Mouse (Mus musculus) G1E (cell line): ENCODE measurements around the gene Casp8ap2. TPM values are rescaled to one million over a fixed set of nuclear protein-coding genes. Genes with fewer than 3 reads are reported as not detected.

Experiments
- ATAC-seq: 2 replicates; pipeline ENCODE4 v1.8.0; 2016; ENCODE audit warnings: mild to moderate bottlenecking; ENCODE audit not compliant: insufficient number of reproducible peaks, poor library complexity, low FRiP score, severe bottlenecking; ENCODE audit errors: extremely low read depth
- DNase-seq: peaks from one replicate; pipeline ENCODE4 v3.0.0; 2012; ENCODE audit warnings: low spot score
- H3K27me3 ChIP-seq: 2 replicates; pipeline ENCODE4 v1.6.1; 2012; ENCODE audit warnings: mild to moderate bottlenecking, low read length, inconsistent platforms; ENCODE audit not compliant: insufficient read depth
- H3K36me3 ChIP-seq: replicated peaks from 2 replicates; pipeline ENCODE3; 2012; ENCODE audit warnings: mild to moderate bottlenecking, inconsistent platforms
- H3K4me1 ChIP-seq: 2 replicates; pipeline ENCODE4 v1.6.1; 2012; ENCODE audit warnings: low read depth, low read length, inconsistent platforms, mixed read lengths; ENCODE audit not compliant: insufficient read depth
- H3K4me3 ChIP-seq: 2 replicates; pipeline ENCODE4 v1.5.1; 2012; ENCODE audit warnings: low read depth, mild to moderate bottlenecking, inconsistent platforms, low read length, moderate library complexity, mixed read lengths
- H3K9me3 ChIP-seq: replicated peaks from 2 replicates; pipeline ENCODE4 v1.6.1; 2012; ENCODE audit warnings: inconsistent platforms
- CTCF ChIP-seq: IDR thresholded peaks from 2 replicates; pipeline ENCODE4 v1.5.1; 2012; ENCODE audit warnings: low read depth, low read length, inconsistent platforms, mixed read lengths
- GATA1 ChIP-seq: IDR thresholded peaks from 2 replicates; pipeline ENCODE4 v1.6.1; 2012; ENCODE audit warnings: borderline replicate concordance, low read length, inconsistent platforms, mixed read lengths
- GATA2 ChIP-seq: IDR thresholded peaks from 2 replicates; pipeline ENCODE4 v1.6.1; 2012; ENCODE audit warnings: low read depth, low read length, inconsistent platforms, borderline replicate concordance
- POLR2AphosphoS5 ChIP-seq: IDR thresholded peaks from 2 replicates; pipeline ENCODE4 v1.6.1; 2012; ENCODE audit warnings: low read depth, low read length, inconsistent platforms; ENCODE audit not compliant: insufficient replicate concordance
- TAL1 ChIP-seq: conservative IDR thresholded peaks from 2 replicates; pipeline ENCODE4 v1.6.1; 2012; ENCODE audit warnings: low read depth, low read length, inconsistent platforms, mixed read lengths
- polyA plus RNA-seq: library from polyadenylated mRNA; stranded (reverse); fragments of >175 nt; gene quantifications from 2 replicates; pipeline ENCODE4 v1.2.3, GENCODE M21; 2012
- total RNA-seq, 2 experiments: library from RNA; stranded (forward) in 1 of 2; stranded (reverse) in 1 of 2; fragments of 200-1000 nt in 1 of 2; fragments of >200 nt in 1 of 2; fragmentation: Nextera tagmentation in 1 of 2; gene quantifications; 2 replicates each; pipeline ENCODE4 v1.2.3; 2014 to 2017

The Casp8ap2 gene
- total and polyA plus RNA-seq, 3 experiments: 11.8 to 88.9 (median 80.7) TPM

DNA sequence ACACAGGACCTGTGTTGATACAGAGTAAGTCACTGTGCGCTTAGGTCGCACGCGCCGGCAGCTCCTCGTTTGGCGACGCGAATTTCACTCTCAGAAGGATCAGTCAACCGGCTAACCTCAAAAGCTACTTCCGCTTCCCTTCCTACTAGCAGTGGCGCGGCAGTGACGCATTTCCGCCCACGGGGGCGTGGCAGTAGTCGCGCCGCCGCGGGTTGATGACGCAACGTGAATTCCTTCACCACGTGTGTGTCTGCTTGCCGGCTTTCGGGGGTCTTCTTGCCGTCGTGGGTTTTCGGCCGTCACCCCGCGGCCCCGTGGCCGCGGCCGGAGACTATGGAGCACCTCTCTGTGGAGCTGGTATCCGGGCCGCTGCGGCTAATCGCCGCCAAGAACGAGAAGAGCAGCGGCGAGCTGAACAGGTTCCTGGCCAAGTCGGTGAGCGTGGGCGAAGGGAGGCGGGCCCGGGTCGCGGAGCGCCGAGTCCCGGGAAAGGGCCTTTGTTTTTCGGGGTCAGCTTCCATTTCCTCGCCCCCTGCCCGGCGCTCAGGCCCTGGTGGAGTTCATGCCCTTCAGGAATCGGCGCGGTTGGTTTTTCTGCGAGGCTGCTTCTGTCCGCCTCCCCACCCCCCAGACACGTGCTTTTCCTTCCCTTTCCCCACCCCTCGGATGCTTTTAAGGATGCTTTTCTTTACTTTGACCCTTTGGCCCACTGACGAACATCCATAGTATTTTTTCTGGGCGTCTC lies 41.8 kb downstream of the Casp8ap2 start, which contains the start of gene Mdn1:
Gene Mdn1 (plus strand): TSS at position 202 of the 745 bp plus-strand sequence.
- DNase-seq: peak; percentile 70
- Histone ChIP-seq H3K9me3 (no peaks in the 10 kb centered on the region), H3K4me3 (peak within 1 kb of the TSS; percentile 87), H3K27me3 (no peaks in the 10 kb centered on the region), H3K4me1 (peaks cover 33% of the 10 kb centered on the region), H3K36me3 (peaks cover 55% of the 10 kb centered on the region)
- TF ChIP-seq CTCF (no peak), POLR2AphosphoS5 (no peak), GATA1 (no peak), GATA2 (no peak), TAL1 (no peak)
- ATAC-seq: peak; percentile 78

DNA sequence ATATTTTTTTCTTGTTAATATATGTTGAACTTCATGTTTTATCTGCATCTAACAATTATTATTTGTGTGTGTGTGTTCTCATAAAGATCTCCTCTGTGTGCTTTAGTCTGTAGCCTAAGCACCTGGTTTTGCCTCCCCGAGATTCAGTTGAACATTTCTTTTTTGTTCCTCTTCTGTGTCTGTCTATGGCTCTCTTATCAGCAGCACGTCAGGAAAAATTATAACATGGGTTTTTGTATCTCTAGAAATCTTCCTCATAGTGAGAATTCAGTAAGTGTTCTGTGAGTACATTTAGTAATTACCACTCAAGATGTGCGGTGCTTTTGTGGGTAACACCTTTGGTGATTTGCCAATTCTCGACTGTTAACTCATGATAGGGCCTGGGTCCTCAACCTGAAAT lies 50.6 kb downstream of the Casp8ap2 start:
- Histone ChIP-seq H3K27me3 (no peaks in the 10 kb centered on the region), H3K36me3 (peaks cover 88% of the 10 kb centered on the region), H3K9me3 (no peaks in the 10 kb centered on the region), H3K4me3 (no peak overlapping the region), H3K4me1 (no peaks in the 10 kb centered on the region; the same call in none of the 2 replicates)
- no peak for ATAC-seq
- no peak for TF ChIP-seq GATA1
- no peak for TF ChIP-seq POLR2AphosphoS5
- no peak for TF ChIP-seq GATA2
- no peak for TF ChIP-seq TAL1
- TF ChIP-seq CTCF: no peak
- no peak for DNase-seq

DNA sequence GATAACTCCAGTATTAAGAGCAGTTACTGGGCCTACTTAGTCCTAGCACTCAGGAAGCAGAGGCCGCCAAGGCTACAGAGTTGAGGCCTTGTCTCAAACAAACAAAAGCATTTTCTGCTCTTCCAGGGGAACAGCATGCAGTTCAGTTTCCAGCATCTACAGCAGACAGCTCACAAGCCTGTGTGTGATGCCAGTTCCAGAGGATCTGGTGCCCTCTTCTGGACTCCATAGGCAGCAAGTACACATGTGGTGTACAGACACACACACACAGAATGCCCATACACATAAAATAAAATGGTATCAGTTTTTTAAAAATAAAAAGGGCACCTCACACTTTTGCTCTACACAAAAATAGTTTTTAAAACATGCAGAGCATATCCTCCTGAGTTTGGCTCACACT lies 53.0 kb downstream of the Casp8ap2 start:
- peaks cover 88% of the 10 kb centered on the region for H3K36me3 ChIP-seq
- no peak for DNase-seq
- H3K27me3 ChIP-seq: no peaks in the 10 kb centered on the region
- TF ChIP-seq GATA2: no peak
- no peak for TF ChIP-seq POLR2AphosphoS5
- no peak for TF ChIP-seq CTCF
- no peak for TF ChIP-seq GATA1
- TF ChIP-seq TAL1: no peak
- no peaks in the 10 kb centered on the region; the same call in none of the 2 replicates for H3K4me1 ChIP-seq
- H3K9me3 ChIP-seq: no peaks in the 10 kb centered on the region
- ATAC-seq: no peak; the same call in 1 of the 2 replicates
- H3K4me3 ChIP-seq: no peak overlapping the region

DNA sequence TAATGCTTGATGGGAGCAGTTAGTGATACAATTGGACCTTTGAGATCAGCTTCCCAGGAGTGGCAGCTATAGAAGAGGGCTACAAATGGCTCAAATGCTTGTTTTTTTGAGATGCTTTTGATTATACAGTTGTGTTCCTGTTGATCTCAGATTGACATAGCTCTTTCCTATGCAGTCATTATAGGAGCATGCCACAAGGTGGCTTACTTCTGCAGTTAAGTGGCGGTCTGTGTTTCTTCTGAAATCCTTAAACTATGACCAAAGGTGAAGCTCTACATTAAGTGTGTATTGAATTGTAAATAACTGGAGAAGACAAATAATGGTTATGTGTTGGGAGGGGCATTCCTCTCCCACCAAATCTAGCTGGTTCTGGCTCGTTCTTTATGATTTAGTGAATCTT lies 54.6 kb downstream of the Casp8ap2 start:
- Histone ChIP-seq H3K4me1 (no peaks in the 10 kb centered on the region), H3K27me3 (no peaks in the 10 kb centered on the region), H3K9me3 (no peaks in the 10 kb centered on the region), H3K36me3 (peaks cover 88% of the 10 kb centered on the region), H3K4me3 (no peak overlapping the region)
- ATAC-seq (no peak), DNase-seq (no peak)
- TF ChIP-seq GATA1: no peak
- no peak for TF ChIP-seq POLR2AphosphoS5
- no peak for TF ChIP-seq TAL1
- TF ChIP-seq CTCF: no peak
- TF ChIP-seq GATA2: no peak

DNA sequence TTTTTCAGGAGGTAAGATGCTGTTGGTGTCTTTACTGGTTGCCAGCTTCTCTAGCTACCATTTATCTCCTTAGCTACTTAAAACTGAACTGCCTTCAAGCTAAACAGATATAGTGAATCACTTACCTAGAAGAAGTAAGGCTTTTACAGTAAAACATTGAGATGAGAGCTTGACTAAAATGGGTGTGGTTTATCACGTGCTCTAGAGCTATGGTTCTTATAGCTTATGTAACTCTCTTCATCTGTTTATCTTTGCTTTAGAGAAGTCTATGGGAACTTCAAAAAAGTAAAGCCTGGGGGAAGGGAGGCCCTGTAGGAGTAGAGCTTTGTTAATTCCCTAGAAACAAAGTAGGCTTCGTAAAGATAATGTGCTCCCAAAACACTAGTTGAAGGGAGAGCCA lies 58.8 kb downstream of the Casp8ap2 start:
- no peaks in the 10 kb centered on the region for H3K9me3 ChIP-seq
- DNase-seq (no peak), ATAC-seq (no peak)
- peaks cover 92% of the 10 kb centered on the region for H3K36me3 ChIP-seq
- no peaks in the 10 kb centered on the region for H3K4me1 ChIP-seq
- no peaks in the 10 kb centered on the region for H3K27me3 ChIP-seq
- no peak overlapping the region for H3K4me3 ChIP-seq
- no peak for TF ChIP-seq POLR2AphosphoS5

DNA sequence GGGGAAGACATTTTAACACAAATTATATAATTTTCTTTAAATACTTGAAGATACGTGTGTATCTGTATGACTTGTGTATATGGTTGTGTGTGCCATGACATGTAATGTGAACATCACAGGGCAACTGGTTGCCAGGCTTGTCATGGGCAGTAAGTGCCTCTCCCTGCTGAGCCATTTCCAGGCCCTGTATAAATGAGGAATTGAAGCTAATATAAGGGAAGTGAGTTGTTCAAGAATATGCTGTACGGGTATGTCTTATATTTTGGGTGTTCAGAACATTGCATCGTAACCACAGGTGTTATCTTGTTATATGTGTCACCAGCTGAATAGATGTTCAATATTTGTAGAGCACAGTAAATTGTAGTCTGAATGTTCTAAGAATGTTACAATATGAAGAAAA lies 62.2 kb downstream of the Casp8ap2 start:
- Histone ChIP-seq H3K4me3 (no peak overlapping the region), H3K9me3 (no peaks in the 10 kb centered on the region), H3K27me3 (no peaks in the 10 kb centered on the region), H3K36me3 (peaks cover 92% of the 10 kb centered on the region), H3K4me1 (no peaks in the 10 kb centered on the region)
- ATAC-seq (no peak), DNase-seq (no peak)
- no peak for TF ChIP-seq TAL1
- no peak for TF ChIP-seq GATA2
- no peak for TF ChIP-seq GATA1
- no peak for TF ChIP-seq POLR2AphosphoS5
- no peak for TF ChIP-seq CTCF
